Mouse (Mus musculus): ENCODE measurements around the gene Tef. TPM values are rescaled to one million over a fixed set of nuclear protein-coding genes. Genes with fewer than 3 reads are reported as not detected.
A peak's percentile ranks its signal among the peaks of the same experiment; 100 is the strongest.

Gene Tef
- total and polyA plus RNA-seq, 2 experiments from 2014 or later = 30.4 to 64.1 TPM

DNA sequence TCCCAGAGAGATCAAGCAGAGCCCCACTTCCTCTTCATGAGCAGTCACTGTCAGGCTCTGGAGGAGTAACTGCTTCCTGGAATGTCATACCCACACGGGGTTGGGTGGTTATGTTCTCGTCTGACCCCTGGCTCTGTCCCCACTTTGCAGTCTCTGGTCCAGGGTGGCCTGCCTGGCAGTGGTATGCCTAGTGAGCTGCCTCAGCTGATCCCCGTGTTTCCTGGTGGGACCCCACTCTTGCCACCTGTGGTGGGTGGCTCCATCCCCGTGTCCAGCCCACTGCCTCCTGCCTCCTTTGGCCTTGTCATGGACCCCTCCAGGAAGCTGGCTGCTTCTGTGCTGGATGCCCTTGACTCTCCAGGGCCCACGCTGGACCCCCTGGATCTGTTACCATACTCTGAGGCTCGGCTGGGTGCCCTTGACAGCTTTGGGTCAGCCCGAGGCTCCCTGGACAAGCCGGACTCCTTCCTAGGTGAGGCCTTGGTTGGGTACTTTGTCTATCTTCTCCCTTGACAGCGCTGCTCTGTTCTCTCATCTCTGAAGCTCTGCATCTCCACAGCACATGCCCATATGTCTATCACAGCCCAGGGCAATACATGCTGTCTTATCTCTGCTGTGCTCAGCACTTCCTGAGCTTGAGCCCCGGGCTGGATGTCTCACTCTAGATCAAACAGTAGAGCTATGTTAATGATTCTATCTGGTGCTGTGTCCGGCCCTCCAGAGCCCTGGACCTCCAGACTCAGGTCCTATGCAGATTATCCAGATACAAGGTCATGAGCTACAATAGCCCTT, 25.4 kb upstream of the Tef start:
- no peak overlapping the region for H3K9ac ChIP-seq (replicated peaks; ENCODE audit: low read length)
- DNase-seq (ENCODE audit: low spot score) (no peak), ATAC-seq (no peak)
- no peaks in the 10 kb centered on the region for H3K4me1 ChIP-seq (ENCODE audit: insufficient read depth, low read length)
- H3K27me3 ChIP-seq (ENCODE audit: insufficient read depth, low read length) = no peaks in the 10 kb centered on the region
- H3K36me3 ChIP-seq (ENCODE audit: insufficient read depth, low read length) = peaks cover 89% of the 10 kb centered on the region
- H3K4me2 ChIP-seq (ENCODE audit: low read depth, low read length) = no peak overlapping the region
- TF ChIP-seq CTCF (IDR thresholded peaks at IDR 0.05; ENCODE audit: low read depth) = no peak
- 87% methylated on average over 11 of the region's 11 CpGs for WGBS
- no peak overlapping the region for H3K4me3 ChIP-seq (ENCODE audit: low read length)
- no peaks in the 10 kb centered on the region for H3K9me3 ChIP-seq (ENCODE audit: low read length)
- H3K27ac ChIP-seq = no peak overlapping the region

DNA sequence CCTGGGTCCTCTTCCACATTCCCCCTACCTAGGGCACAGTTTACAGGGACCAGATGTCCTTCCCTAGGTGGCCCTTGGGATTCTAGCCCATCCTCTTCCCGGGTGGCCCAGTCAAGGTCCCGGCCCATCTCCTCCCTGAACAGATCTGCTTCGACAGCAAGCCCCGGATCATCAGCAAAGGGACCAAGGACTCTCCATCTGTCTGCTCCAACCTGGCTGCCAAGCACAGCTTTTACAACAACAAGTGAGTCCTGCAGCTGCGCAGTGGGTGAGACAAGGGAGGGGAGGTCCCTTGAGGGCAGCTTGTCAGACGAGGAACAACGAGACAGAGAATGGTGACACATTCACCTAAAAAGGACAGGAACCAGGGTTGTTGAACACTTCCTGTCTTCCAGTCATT, 20.4 kb upstream of the Tef start:
- Histone ChIP-seq H3K9me3 (ENCODE audit: low read length) (no peaks in the 10 kb centered on the region), H3K27ac (no peak overlapping the region), H3K27me3 (ENCODE audit: insufficient read depth, low read length) (no peaks in the 10 kb centered on the region), H3K9ac (replicated peaks; ENCODE audit: low read length) (no peak overlapping the region), H3K36me3 (ENCODE audit: insufficient read depth, low read length) (peaks cover 83% of the 10 kb centered on the region), H3K4me1 (ENCODE audit: insufficient read depth, low read length) (no peaks in the 10 kb centered on the region), H3K4me2 (ENCODE audit: low read depth, low read length) (no peak overlapping the region), H3K4me3 (ENCODE audit: low read length) (no peak overlapping the region)
- no peak for ATAC-seq
- TF ChIP-seq CTCF (IDR thresholded peaks at IDR 0.05; ENCODE audit: low read depth) = no peak
- WGBS = 60% methylated on average over 7 of the region's 7 CpGs
- peak; percentile 18 for DNase-seq (ENCODE audit: low spot score)

DNA sequence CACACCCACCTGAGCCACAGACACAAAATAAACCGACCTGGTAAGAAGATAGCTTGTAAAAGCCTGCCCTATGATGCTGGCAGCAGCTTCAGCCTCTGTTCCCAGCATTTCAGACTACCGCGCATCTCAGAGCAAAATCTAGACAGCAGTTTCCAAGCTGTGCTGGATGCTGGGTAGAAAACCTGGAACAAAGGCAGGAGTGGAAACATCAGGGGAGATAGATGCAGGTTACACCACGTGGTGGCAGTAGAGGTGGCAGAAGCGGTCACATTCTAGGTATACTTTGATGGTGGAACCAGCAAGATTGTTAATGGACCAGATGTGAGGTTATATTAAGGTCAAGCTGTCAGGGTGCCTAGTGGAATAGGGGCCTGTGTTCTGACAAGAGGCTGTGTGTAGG, 17.5 kb upstream of the Tef start:
- H3K27me3 ChIP-seq (ENCODE audit: insufficient read depth, low read length) = no peaks in the 10 kb centered on the region
- H3K4me2 ChIP-seq (ENCODE audit: low read depth, low read length) = no peak overlapping the region
- H3K9ac ChIP-seq (replicated peaks; ENCODE audit: low read length) = no peak overlapping the region
- H3K4me3 ChIP-seq (ENCODE audit: low read length) = no peak overlapping the region
- no peaks in the 10 kb centered on the region for H3K4me1 ChIP-seq (ENCODE audit: insufficient read depth, low read length)
- TF ChIP-seq CTCF (IDR thresholded peaks at IDR 0.05; ENCODE audit: low read depth) = peak; percentile 53
- no peak for ATAC-seq
- WGBS = 76% methylated on average over 5 of the region's 5 CpGs
- H3K9me3 ChIP-seq (ENCODE audit: low read length) = no peaks in the 10 kb centered on the region
- peaks cover 68% of the 10 kb centered on the region for H3K36me3 ChIP-seq (ENCODE audit: insufficient read depth, low read length)
- H3K27ac ChIP-seq = no peak overlapping the region
- peak; percentile 35 for DNase-seq (ENCODE audit: low spot score)

DNA sequence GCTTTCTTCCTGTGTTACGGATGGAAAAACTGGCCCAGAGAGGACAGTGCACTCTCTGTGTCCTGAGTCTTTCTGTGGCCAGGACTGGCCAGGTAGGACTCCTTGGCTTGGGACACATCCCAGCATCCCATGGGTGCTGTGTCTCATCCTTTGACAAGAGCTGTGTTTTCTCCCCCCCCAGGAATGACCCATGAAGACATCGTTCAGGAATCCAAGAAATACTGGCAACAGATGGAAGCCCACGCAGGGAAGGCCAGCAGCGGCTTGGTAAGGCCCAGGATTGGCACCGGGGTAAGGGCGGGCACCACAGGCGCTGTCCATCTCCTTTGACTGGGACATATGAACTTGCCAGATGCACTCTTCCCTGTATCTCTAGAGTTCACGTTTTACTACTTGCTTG, 16.5 kb upstream of the Tef start:
- ATAC-seq = no peak
- WGBS = 88% methylated on average over 8 of the region's 8 CpGs
- Histone ChIP-seq H3K9me3 (ENCODE audit: low read length) (no peaks in the 10 kb centered on the region), H3K27me3 (ENCODE audit: insufficient read depth, low read length) (no peaks in the 10 kb centered on the region), H3K27ac (no peak overlapping the region), H3K4me2 (ENCODE audit: low read depth, low read length) (no peak overlapping the region), H3K4me3 (ENCODE audit: low read length) (no peak overlapping the region), H3K36me3 (ENCODE audit: insufficient read depth, low read length) (peaks cover 62% of the 10 kb centered on the region), H3K9ac (replicated peaks; ENCODE audit: low read length) (no peak overlapping the region), H3K4me1 (ENCODE audit: insufficient read depth, low read length) (no peaks in the 10 kb centered on the region)
- TF ChIP-seq CTCF (IDR thresholded peaks at IDR 0.05; ENCODE audit: low read depth) = no peak
- DNase-seq (ENCODE audit: low spot score) = no peak

- Histone ChIP-seq H3K9ac (replicated peaks; ENCODE audit: low read length) (no peak overlapping the region), H3K27me3 (ENCODE audit: insufficient read depth, low read length) (no peaks in the 10 kb centered on the region), H3K4me3 (ENCODE audit: low read length) (no peak overlapping the region), H3K9me3 (ENCODE audit: low read length) (no peaks in the 10 kb centered on the region), H3K27ac (no peak overlapping the region), H3K4me2 (ENCODE audit: low read depth, low read length) (no peak overlapping the region), H3K36me3 (ENCODE audit: insufficient read depth, low read length) (peaks cover 55% of the 10 kb centered on the region), H3K4me1 (ENCODE audit: insufficient read depth, low read length) (no peaks in the 10 kb centered on the region)
- WGBS = 94% methylated on average over 13 of the region's 13 CpGs
- ATAC-seq (no peak), DNase-seq (ENCODE audit: low spot score) (no peak)
- TF ChIP-seq CTCF (IDR thresholded peaks at IDR 0.05; ENCODE audit: low read depth) = no peak
Observed at GRCm38 (mm10) chr15:81787525-81787924, 14.7 kb upstream of the Tef start.

GRCm38 (mm10) chr15:81792444-81792843, 9.8 kb upstream of the Tef start:
- DNase-seq (ENCODE audit: low spot score) (no peak), ATAC-seq (no peak)
- Histone ChIP-seq H3K27me3 (ENCODE audit: insufficient read depth, low read length) (no peaks in the 10 kb centered on the region), H3K4me2 (ENCODE audit: low read depth, low read length) (no peak overlapping the region), H3K27ac (no peak overlapping the region), H3K9ac (replicated peaks; ENCODE audit: low read length) (no peak overlapping the region), H3K9me3 (ENCODE audit: low read length) (no peaks in the 10 kb centered on the region), H3K4me3 (ENCODE audit: low read length) (no peak overlapping the region), H3K4me1 (ENCODE audit: insufficient read depth, low read length) (no peaks in the 10 kb centered on the region), H3K36me3 (ENCODE audit: insufficient read depth, low read length) (peaks cover 36% of the 10 kb centered on the region)
- WGBS = 94% methylated on average over 9 of the region's 9 CpGs
- no peak for TF ChIP-seq CTCF (IDR thresholded peaks at IDR 0.05; ENCODE audit: low read depth)

- peak; percentile 63 for TF ChIP-seq CTCF (IDR thresholded peaks at IDR 0.05; ENCODE audit: low read depth)
- 72% methylated on average over 3 of the region's 3 CpGs for WGBS
Observed at GRCm38 (mm10) chr15:81796228-81796627, 6.0 kb upstream of the Tef start.

More at GRCm38 (mm10) chr15:81796228-81796627, 6.0 kb upstream of the Tef start:
- no peaks in the 10 kb centered on the region for H3K4me1 ChIP-seq (ENCODE audit: insufficient read depth, low read length)
- no peak overlapping the region for H3K27ac ChIP-seq
- H3K9me3 ChIP-seq (ENCODE audit: low read length) = no peaks in the 10 kb centered on the region
- no peak overlapping the region for H3K4me2 ChIP-seq (ENCODE audit: low read depth, low read length)
- H3K36me3 ChIP-seq (ENCODE audit: insufficient read depth, low read length) = peaks cover 26% of the 10 kb centered on the region
- peak; percentile 50; the same call in 1 of the 2 replicates for ATAC-seq
- no peaks in the 10 kb centered on the region for H3K27me3 ChIP-seq (ENCODE audit: insufficient read depth, low read length)
- DNase-seq (ENCODE audit: low spot score) = peak; percentile 37
- H3K4me3 ChIP-seq (ENCODE audit: low read length) = no peak overlapping the region
- no peak overlapping the region for H3K9ac ChIP-seq (replicated peaks; ENCODE audit: low read length)

Measured in hindbrain, postnatal 0 days (tissue).